Mouse (Mus musculus): Measurements from ENCODE around the gene Cdh7. TPM values are rescaled to one million over a fixed set of nuclear protein-coding genes. Genes with fewer than 3 reads are reported as not detected.
"Not testable (repeated sequence)": the region's sequence is repeated elsewhere in the genome, so short reads cannot be mapped to it uniquely, and the experiment has no call there.

Gene Cdh7
- polyA plus RNA-seq, 1 experiment from 2014 or later = 1.7 TPM

DNA sequence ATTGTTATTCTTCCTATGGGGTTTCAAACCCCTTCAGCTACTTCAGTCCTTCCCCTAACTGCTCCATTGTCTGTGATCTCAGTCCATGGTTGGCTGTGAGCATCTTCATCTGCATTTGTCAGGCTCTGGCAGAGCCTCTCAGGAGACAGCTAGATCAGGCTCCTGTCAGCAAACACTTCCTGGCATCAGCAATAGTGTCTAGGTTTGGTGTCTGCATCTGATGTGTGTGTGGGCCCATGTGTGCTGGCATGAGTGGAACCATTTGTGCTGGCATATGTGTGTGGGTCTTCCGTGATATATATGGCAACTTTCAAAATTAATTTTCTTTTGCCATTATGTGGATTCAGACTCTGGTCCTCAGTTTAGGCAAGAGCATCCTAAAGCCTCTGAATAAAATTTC lies 85.2 kb downstream of the Cdh7 start:
- no peak overlapping the region for H3K27ac ChIP-seq (replicated peaks; ENCODE audit: low read depth, low read length)
- DNase-seq (ENCODE audit: low spot score) = no peak

DNA sequence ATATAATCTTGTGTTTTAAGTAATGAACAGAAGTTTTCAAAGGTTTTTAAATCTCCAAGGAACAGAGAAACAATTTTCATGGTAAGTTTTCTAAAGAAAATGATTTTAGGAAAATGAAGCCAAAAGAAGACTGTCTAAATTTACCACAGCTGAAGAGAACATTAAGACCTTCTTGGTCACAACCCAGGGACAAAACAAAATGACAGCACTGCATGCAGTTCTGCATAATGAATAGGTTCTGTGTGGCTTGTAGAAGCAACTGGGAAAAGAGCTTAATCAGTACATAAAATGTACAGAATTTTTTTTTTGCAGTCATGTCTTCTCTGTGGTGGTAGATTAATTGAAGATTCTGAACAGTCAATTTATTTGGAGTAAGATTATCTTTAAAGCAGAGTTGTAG lies 96.2 kb downstream of the Cdh7 start:
- Histone ChIP-seq H3K4me1 (ENCODE audit: control insufficient read depth, insufficient read depth, low read length) (no peaks in the 10 kb centered on the region), H3K4me2 (ENCODE audit: low read depth, low read length) (no peak overlapping the region), H3K27me3 (ENCODE audit: control insufficient read depth, insufficient read depth, low read length) (no peaks in the 10 kb centered on the region), H3K4me3 (ENCODE audit: low read depth, low read length) (no peak overlapping the region), H3K9me3 (replicated peaks; ENCODE audit: control insufficient read depth, low read length) (no peaks in the 10 kb centered on the region), H3K9ac (replicated peaks; ENCODE audit: low read length) (no peak overlapping the region), H3K36me3 (replicated peaks; ENCODE audit: control insufficient read depth, insufficient read depth, low read depth, low read length) (no peaks in the 10 kb centered on the region), H3K27ac (replicated peaks; ENCODE audit: low read depth, low read length) (no peak overlapping the region)
- DNase-seq (ENCODE audit: low spot score) = no peak
- ATAC-seq (replicated peaks; ENCODE audit: insufficient number of reproducible peaks, low FRiP score, low TSS enrichment, low read depth) = no peak

More for the DNA sequence above, 85.2 kb downstream of the Cdh7 start:
- H3K4me2 ChIP-seq (ENCODE audit: low read depth, low read length) = no peak overlapping the region
- no peaks in the 10 kb centered on the region for H3K9me3 ChIP-seq (replicated peaks; ENCODE audit: control insufficient read depth, low read length)
- H3K9ac ChIP-seq (replicated peaks; ENCODE audit: low read length) = no peak overlapping the region
- no peak overlapping the region for H3K4me3 ChIP-seq (ENCODE audit: low read depth, low read length)
- no peaks in the 10 kb centered on the region for H3K36me3 ChIP-seq (replicated peaks; ENCODE audit: control insufficient read depth, insufficient read depth, low read depth, low read length)
- 91% methylated on average over 1 of the region's 1 CpGs for WGBS
- no peak for ATAC-seq (replicated peaks; ENCODE audit: insufficient number of reproducible peaks, low FRiP score, low TSS enrichment, low read depth)
- no peaks in the 10 kb centered on the region for H3K27me3 ChIP-seq (ENCODE audit: control insufficient read depth, insufficient read depth, low read length)
- no peaks in the 10 kb centered on the region for H3K4me1 ChIP-seq (ENCODE audit: control insufficient read depth, insufficient read depth, low read length)

DNA sequence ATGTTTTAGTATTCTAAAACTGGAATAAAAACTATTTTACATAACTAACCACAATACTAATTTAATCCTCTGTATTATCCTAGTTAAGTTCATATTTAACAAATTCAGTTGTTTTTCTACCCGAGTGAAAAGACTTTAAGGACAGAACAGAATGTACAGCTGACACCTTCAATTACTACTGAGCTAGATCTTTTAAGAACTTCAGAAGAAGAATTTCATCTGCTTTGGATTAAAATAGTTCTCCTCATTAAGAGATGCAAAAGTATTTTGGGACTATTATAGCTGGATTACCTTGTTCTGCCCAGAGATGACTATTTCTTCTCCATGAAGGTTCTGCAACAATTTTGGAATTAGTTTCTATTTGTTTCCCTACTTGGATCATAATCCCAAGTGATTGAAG lies 135.8 kb downstream of the Cdh7 start:
- DNase-seq (ENCODE audit: low spot score) = peak; percentile 10
- no peak for ATAC-seq (replicated peaks; ENCODE audit: insufficient number of reproducible peaks, low FRiP score, low TSS enrichment, low read depth)
- Histone ChIP-seq H3K4me3 (ENCODE audit: low read depth, low read length) (no peak overlapping the region), H3K4me2 (ENCODE audit: low read depth, low read length) (no peak overlapping the region), H3K9ac (replicated peaks; ENCODE audit: low read length) (no peak overlapping the region), H3K27me3 (ENCODE audit: control insufficient read depth, insufficient read depth, low read length) (no peaks in the 10 kb centered on the region), H3K36me3 (replicated peaks; ENCODE audit: control insufficient read depth, insufficient read depth, low read depth, low read length) (no peaks in the 10 kb centered on the region), H3K4me1 (ENCODE audit: control insufficient read depth, insufficient read depth, low read length) (no peaks in the 10 kb centered on the region), H3K9me3 (replicated peaks; ENCODE audit: control insufficient read depth, low read length) (no peaks in the 10 kb centered on the region), H3K27ac (replicated peaks; ENCODE audit: low read depth, low read length) (no peak overlapping the region)
- 41% methylated on average over 1 of the region's 1 CpGs for WGBS

DNA sequence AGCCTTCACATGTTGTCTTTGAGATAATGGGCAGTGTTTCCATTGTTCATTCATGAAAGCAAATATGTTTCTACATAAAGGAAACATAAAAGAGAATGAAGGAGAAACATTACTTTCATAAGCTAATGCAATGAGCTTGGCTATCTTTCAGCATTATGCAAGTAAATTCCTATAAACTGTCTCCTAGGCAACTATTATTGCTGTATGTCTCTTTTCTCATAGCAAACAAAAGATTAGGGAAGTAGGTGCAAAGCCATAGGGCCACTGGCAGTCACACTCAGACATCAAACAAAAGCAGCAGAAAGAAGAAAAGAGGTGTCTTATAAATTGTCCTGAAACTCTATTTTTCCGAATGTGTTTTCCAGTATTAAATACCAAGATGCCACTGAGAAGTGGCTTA lies 136.6 kb downstream of the Cdh7 start:
- Histone ChIP-seq H3K27me3 (ENCODE audit: control insufficient read depth, insufficient read depth, low read length) (no peaks in the 10 kb centered on the region), H3K36me3 (replicated peaks; ENCODE audit: control insufficient read depth, insufficient read depth, low read depth, low read length) (no peaks in the 10 kb centered on the region), H3K9me3 (replicated peaks; ENCODE audit: control insufficient read depth, low read length) (no peaks in the 10 kb centered on the region), H3K4me3 (ENCODE audit: low read depth, low read length) (no peak overlapping the region), H3K9ac (replicated peaks; ENCODE audit: low read length) (no peak overlapping the region), H3K27ac (replicated peaks; ENCODE audit: low read depth, low read length) (no peak overlapping the region), H3K4me2 (ENCODE audit: low read depth, low read length) (no peak overlapping the region), H3K4me1 (ENCODE audit: control insufficient read depth, insufficient read depth, low read length) (no peaks in the 10 kb centered on the region)
- DNase-seq (ENCODE audit: low spot score) (no peak), ATAC-seq (replicated peaks; ENCODE audit: insufficient number of reproducible peaks, low FRiP score, low TSS enrichment, low read depth) (no peak)
- WGBS = 69% methylated on average over 1 of the region's 1 CpGs

DNA sequence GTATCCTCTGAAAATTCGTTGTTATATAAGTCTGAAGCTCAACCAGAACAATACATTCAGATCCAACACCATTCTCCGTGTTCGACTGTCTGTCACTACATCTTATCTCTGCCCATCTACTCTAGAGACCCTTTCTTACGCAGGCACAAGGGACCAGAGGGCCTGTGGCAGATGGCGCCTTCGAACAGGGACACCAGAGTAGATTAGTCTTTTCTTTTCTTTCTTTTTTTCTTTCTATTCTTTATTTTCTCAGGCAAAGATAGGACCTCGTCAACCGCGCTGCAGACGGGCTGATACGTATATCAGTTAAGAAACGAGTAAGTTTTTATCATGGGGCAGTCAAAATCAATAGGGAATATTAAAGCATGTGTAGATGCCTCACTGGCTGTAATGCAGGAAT lies 189.2 kb downstream of the Cdh7 start:
- H3K4me2 ChIP-seq (ENCODE audit: low read depth, low read length); H3K4me1 ChIP-seq (ENCODE audit: control insufficient read depth, insufficient read depth, low read length); H3K4me3 ChIP-seq (ENCODE audit: low read depth, low read length); ATAC-seq (replicated peaks; ENCODE audit: insufficient number of reproducible peaks, low FRiP score, low TSS enrichment, low read depth); H3K9ac ChIP-seq (replicated peaks; ENCODE audit: low read length); H3K36me3 ChIP-seq (replicated peaks; ENCODE audit: control insufficient read depth, insufficient read depth, low read depth, low read length); H3K27me3 ChIP-seq (ENCODE audit: control insufficient read depth, insufficient read depth, low read length); H3K27ac ChIP-seq (replicated peaks; ENCODE audit: low read depth, low read length); H3K9me3 ChIP-seq (replicated peaks; ENCODE audit: control insufficient read depth, low read length); DNase-seq (ENCODE audit: low spot score): not testable (repeated sequence)
- WGBS = 95% methylated on average over 2 of the region's 12 CpGs

All from embryonic facial prominence, embryonic 11.5 days (tissue).